Mouse (Mus musculus): ENCODE data around the gene Rec8. TPM values are rescaled to one million over a fixed set of nuclear protein-coding genes. Genes with fewer than 3 reads are reported as not detected.

Rec8 gene
- polyA plus RNA-seq, 1 experiment = not detected

DNA sequence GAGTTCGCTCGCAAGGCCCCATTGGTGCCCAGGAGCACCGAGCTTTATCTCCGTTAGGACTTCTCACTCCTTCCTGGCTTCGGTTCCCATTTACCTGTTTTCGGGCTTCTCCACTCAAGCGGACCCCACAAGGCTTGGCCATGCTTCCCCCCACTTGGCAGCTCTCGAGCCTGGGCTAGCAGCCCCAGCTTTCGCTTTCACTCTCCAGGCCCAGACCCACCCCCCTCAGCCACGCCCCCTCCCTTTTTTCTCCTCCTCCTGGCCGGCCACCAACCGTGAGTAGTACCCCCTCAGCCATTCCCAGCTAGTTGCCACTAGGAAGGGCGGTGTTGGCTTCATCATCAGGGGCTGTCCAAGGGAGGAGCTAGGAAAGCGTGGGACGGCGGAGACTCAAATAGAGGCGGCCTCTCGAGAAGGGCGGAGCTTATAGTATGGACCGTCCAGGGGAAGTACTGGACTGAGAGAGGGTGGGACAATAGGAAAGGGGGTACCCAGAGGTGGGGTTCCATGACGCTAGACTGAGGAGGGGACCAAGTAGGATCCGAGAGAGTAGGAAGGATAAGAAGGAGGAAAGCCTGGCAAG lies 27.0 kb upstream of the Rec8 start, which contains the start of gene Psme2:
Psme2 (minus strand) TSS at position 366 of the 583 bp plus-strand sequence.
- H3K79me2 ChIP-seq (ENCODE audit: control insufficient read depth, insufficient read depth) = peaks cover 18% of the 10 kb centered on the region
- TF ChIP-seq REST (IDR thresholded peaks at IDR 0.05; ENCODE audit: insufficient read depth, insufficient read length) = no peak
- no peak for TF ChIP-seq CEBPB (IDR thresholded peaks at IDR 0.05; ENCODE audit: insufficient read depth, poor library complexity, severe bottlenecking)
- no peak for TF ChIP-seq USF1 (IDR thresholded peaks at IDR 0.05; ENCODE audit: low read depth)
- no peak for TF ChIP-seq MYOG (IDR thresholded peaks at IDR 0.05; ENCODE audit: control insufficient read depth in 1 of 3, insufficient read depth in 1 of 3, insufficient read length in 2 of 3, low read depth in 2 of 3)
- no peak for TF ChIP-seq POLR2AphosphoS2 (IDR thresholded peaks at IDR 0.05; ENCODE audit: insufficient read length, low read depth)
- no peak for TF ChIP-seq MYOD1 (IDR thresholded peaks at IDR 0.05; ENCODE audit: control insufficient read depth in 1 of 3, insufficient read length in 2 of 3, low read depth in 2 of 3)
- no peak for TF ChIP-seq TCF12 (IDR thresholded peaks at IDR 0.05; ENCODE audit: insufficient read depth, poor library complexity, severe bottlenecking)
- no peak for TF ChIP-seq POLR2A (IDR thresholded peaks at IDR 0.05; ENCODE audit: insufficient read length, low read depth)
- TF ChIP-seq E2F4 (IDR thresholded peaks at IDR 0.05; ENCODE audit: insufficient read depth) = no peak
- no peak for TF ChIP-seq SRF (IDR thresholded peaks at IDR 0.05; ENCODE audit: control insufficient read depth, insufficient read length, low read depth)
- TF ChIP-seq TCF3 (IDR thresholded peaks at IDR 0.05; ENCODE audit: insufficient read length, low read depth) = no peak
- no peak for TF ChIP-seq MAX (IDR thresholded peaks at IDR 0.05; ENCODE audit: low read depth)
- H3K36me3 ChIP-seq (ENCODE audit: control insufficient read depth, insufficient read depth) = peaks cover 1% of the 10 kb centered on the region

DNA sequence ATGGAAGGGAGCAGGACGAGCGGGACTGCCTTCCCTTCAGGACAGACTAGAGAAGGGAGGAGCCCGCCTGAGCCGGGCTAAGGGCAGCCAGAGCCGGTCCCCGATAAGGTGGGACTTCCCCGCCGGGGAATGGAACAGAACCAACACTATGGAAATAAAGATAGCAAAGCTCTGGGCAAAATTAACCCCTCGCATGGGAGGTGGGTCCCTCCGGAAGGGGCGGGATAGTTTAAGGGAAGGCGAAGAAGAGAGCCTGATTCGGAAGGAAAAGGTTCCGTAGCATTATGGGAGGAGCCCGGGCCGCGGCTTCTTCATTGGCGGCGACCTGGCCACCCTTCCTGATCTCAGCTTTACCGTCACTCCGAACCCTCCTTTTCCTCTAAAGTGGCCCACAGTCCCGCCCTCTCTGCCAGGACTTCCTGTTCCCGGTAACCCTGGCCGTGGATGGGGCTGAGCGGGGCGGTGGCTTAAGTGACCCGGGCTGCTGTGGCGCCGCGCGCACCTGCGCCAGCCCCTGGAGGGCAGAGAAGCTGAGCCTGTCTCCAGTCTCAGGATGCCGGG lies 26.4 kb upstream of the Rec8 start, which contains the start of gene Rnf31:
Rnf31 (plus strand) TSS at position 378 of the 561 bp plus-strand sequence.
- Histone ChIP-seq H3K79me2 (ENCODE audit: control insufficient read depth, insufficient read depth) (peaks cover 18% of the 10 kb centered on the region), H3K4me3 (peak within 1 kb of the TSS; percentile 89), H3K36me3 (ENCODE audit: control insufficient read depth, insufficient read depth) (peaks cover 6% of the 10 kb centered on the region), H3ac (ENCODE audit: control insufficient read depth, insufficient read length) (peak within 1 kb of the TSS; percentile 46), H3K27me3 (ENCODE audit: control insufficient read depth, insufficient read depth, insufficient read length) (no peaks in the 10 kb centered on the region), H3K4me2 (ENCODE audit: low read depth) (peak within 1 kb of the TSS; percentile 87)
- TF ChIP-seq MYOG (IDR thresholded peaks at IDR 0.05; ENCODE audit: control insufficient read depth in 1 of 3, insufficient read depth in 1 of 3, insufficient read length in 2 of 3, low read depth in 2 of 3) = no peak
- peak; percentile 82 for TF ChIP-seq POLR2A (IDR thresholded peaks at IDR 0.05; ENCODE audit: insufficient read length, low read depth)
- peak; percentile 52 for TF ChIP-seq SRF (IDR thresholded peaks at IDR 0.05; ENCODE audit: control insufficient read depth, insufficient read length, low read depth)
- TF ChIP-seq TCF12 (IDR thresholded peaks at IDR 0.05; ENCODE audit: insufficient read depth, poor library complexity, severe bottlenecking) = no peak
- TF ChIP-seq MAX (IDR thresholded peaks at IDR 0.05; ENCODE audit: low read depth) = no peak
- peak in 1 of 3 experiments; percentile 36 for TF ChIP-seq MYOD1 (IDR thresholded peaks at IDR 0.05; ENCODE audit: control insufficient read depth in 1 of 3, insufficient read length in 2 of 3, low read depth in 2 of 3)

More for the DNA sequence above, 27.0 kb upstream of the Rec8 start, which contains the start of gene Psme2:
- Histone ChIP-seq H3ac (ENCODE audit: control insufficient read depth, insufficient read length) (peak within 1 kb of the TSS; percentile 46), H3K27me3 (ENCODE audit: control insufficient read depth, insufficient read depth, insufficient read length) (no peaks in the 10 kb centered on the region), H3K4me3 (peak within 1 kb of the TSS; percentile 89), H3K4me2 (ENCODE audit: low read depth) (peak within 1 kb of the TSS; percentile 87)

GRCm38 (mm10) chr14:55592226-55592625 lies 25.6 kb upstream of the Rec8 start:
- Histone ChIP-seq H3ac (ENCODE audit: control insufficient read depth, insufficient read length) (peak overlapping the region; percentile 46), H3K4me3 (peak overlapping the region; percentile 89), H3K4me2 (ENCODE audit: low read depth) (peak overlapping the region; percentile 80), H3K36me3 (ENCODE audit: control insufficient read depth, insufficient read depth) (peaks cover 6% of the 10 kb centered on the region), H3K79me2 (ENCODE audit: control insufficient read depth, insufficient read depth) (peaks cover 18% of the 10 kb centered on the region), H3K27me3 (ENCODE audit: control insufficient read depth, insufficient read depth, insufficient read length) (no peaks in the 10 kb centered on the region)
- no peak for TF ChIP-seq MAX (IDR thresholded peaks at IDR 0.05; ENCODE audit: low read depth)

- Histone ChIP-seq H3ac (ENCODE audit: control insufficient read depth, insufficient read length) (no peak overlapping the region), H3K4me3 (no peak overlapping the region), H3K27me3 (ENCODE audit: control insufficient read depth, insufficient read depth, insufficient read length) (no peaks in the 10 kb centered on the region), H3K79me2 (ENCODE audit: control insufficient read depth, insufficient read depth) (peaks cover 18% of the 10 kb centered on the region), H3K36me3 (ENCODE audit: control insufficient read depth, insufficient read depth) (peaks cover 16% of the 10 kb centered on the region), H3K4me2 (ENCODE audit: low read depth) (no peak overlapping the region)
- TF ChIP-seq E2F4 (IDR thresholded peaks at IDR 0.05; ENCODE audit: insufficient read depth) = no peak
- no peak for TF ChIP-seq TCF12 (IDR thresholded peaks at IDR 0.05; ENCODE audit: insufficient read depth, poor library complexity, severe bottlenecking)
- no peak for TF ChIP-seq MYOG (IDR thresholded peaks at IDR 0.05; ENCODE audit: control insufficient read depth in 1 of 3, insufficient read depth in 1 of 3, insufficient read length in 2 of 3, low read depth in 2 of 3)
- no peak for TF ChIP-seq REST (IDR thresholded peaks at IDR 0.05; ENCODE audit: insufficient read depth, insufficient read length)
- no peak for TF ChIP-seq USF1 (IDR thresholded peaks at IDR 0.05; ENCODE audit: low read depth)
- TF ChIP-seq SRF (IDR thresholded peaks at IDR 0.05; ENCODE audit: control insufficient read depth, insufficient read length, low read depth) = no peak
- no peak for TF ChIP-seq CEBPB (IDR thresholded peaks at IDR 0.05; ENCODE audit: insufficient read depth, poor library complexity, severe bottlenecking)
- no peak for TF ChIP-seq MAX (IDR thresholded peaks at IDR 0.05; ENCODE audit: low read depth)
- no peak for TF ChIP-seq POLR2AphosphoS2 (IDR thresholded peaks at IDR 0.05; ENCODE audit: insufficient read length, low read depth)
- no peak for TF ChIP-seq MYOD1 (IDR thresholded peaks at IDR 0.05; ENCODE audit: control insufficient read depth in 1 of 3, insufficient read length in 2 of 3, low read depth in 2 of 3)
- TF ChIP-seq POLR2A (IDR thresholded peaks at IDR 0.05; ENCODE audit: insufficient read length, low read depth) = no peak
- TF ChIP-seq TCF3 (IDR thresholded peaks at IDR 0.05; ENCODE audit: insufficient read length, low read depth) = no peak
These were observed 21.7 kb upstream of the Rec8 start for GRCm38 (mm10) chr14:55596036-55596690.
